Mouse (Mus musculus): ENCODE results near the gene Tmc6.
"Not testable (repeated sequence)": the region's sequence is repeated elsewhere in the genome, so short reads cannot be mapped to it uniquely, and the experiment has no call there.

Gene Tmc6

GRCm38 (mm10) chr11:117810401-117811046 lies 28.5 kb upstream of the Tmc6 start:
- DNase-seq = peak; percentile 94

GRCm38 (mm10) chr11:117809407-117810311 lies 27.7 kb upstream of the Tmc6 start, which contains the start of the genes Gm20708 and Syngr2:
TSS of gene Gm20708 (plus strand) at chr11:117809668.
TSS of gene Syngr2 (plus strand) at chr11:117809668.
- DNase-seq = peak; percentile 84

- no peak for DNase-seq
Measured at GRCm38 (mm10) chr11:117806781-117807180, 24.8 kb upstream of the Tmc6 start.

- DNase-seq = no peak
Measured at GRCm38 (mm10) chr11:117803166-117803688, 21.2 kb upstream of the Tmc6 start.

GRCm38 (mm10) chr11:117801650-117802049 lies 19.7 kb upstream of the Tmc6 start:
- DNase-seq = no peak

GRCm38 (mm10) chr11:117800038-117800437 lies 18.0 kb upstream of the Tmc6 start:
- no peak for DNase-seq

- no peak for DNase-seq
Measured at GRCm38 (mm10) chr11:117799174-117799573, 17.2 kb upstream of the Tmc6 start.

GRCm38 (mm10) chr11:117798160-117798541 lies 16.2 kb upstream of the Tmc6 start:
- no peak for DNase-seq

GRCm38 (mm10) chr11:117797511-117798159 lies 15.6 kb upstream of the Tmc6 start, which contains the start of gene 6030468B19Rik:
TSS of gene 6030468B19Rik (plus strand) at chr11:117797660.
- no peak for DNase-seq

GRCm38 (mm10) chr11:117796954-117797353 lies 15.0 kb upstream of the Tmc6 start:
- no peak for DNase-seq

GRCm38 (mm10) chr11:117794035-117794551 lies 12.1 kb upstream of the Tmc6 start:
- DNase-seq = no peak

- DNase-seq = peak; percentile 87
Measured at GRCm38 (mm10) chr11:117792281-117792888, 10.4 kb upstream of the Tmc6 start.

- DNase-seq = no peak
Measured at GRCm38 (mm10) chr11:117791441-117791761, 9.4 kb upstream of the Tmc6 start.

- DNase-seq = peak; percentile 51
Measured at GRCm38 (mm10) chr11:117790703-117791440, 8.9 kb upstream of the Tmc6 start.

- peak; percentile 83 for DNase-seq
Measured at GRCm38 (mm10) chr11:117790286-117790685, 8.3 kb upstream of the Tmc6 start.

GRCm38 (mm10) chr11:117788481-117788880 lies 6.5 kb upstream of the Tmc6 start:
- not testable (repeated sequence) for DNase-seq

- DNase-seq = peak; percentile 76
Measured at GRCm38 (mm10) chr11:117786294-117786693, 4.3 kb upstream of the Tmc6 start.

GRCm38 (mm10) chr11:117783683-117784309 lies 1.8 kb upstream of the Tmc6 start:
- DNase-seq = peak; percentile 56

GRCm38 (mm10) chr11:117783089-117783488 lies 1.1 kb upstream of the Tmc6 start:
- DNase-seq = peak; percentile 88

GRCm38 (mm10) chr11:117782705-117783034 lies 672 bp upstream of the Tmc6 start:
- DNase-seq = no peak

GRCm38 (mm10) chr11:117781199-117781821 lies 688 bp downstream of the Tmc6 start:
- DNase-seq = peak; percentile 89
